Mouse (Mus musculus) heart, embryonic 13.5 days (tissue): ENCODE measurements at regions not wholly inside any gene's neighbourhood (a gene's known extent, or its start where the extent isn't known, plus 50 kb on each side); places are given as distances from the start of the nearest gene placed in this dataset.
A peak's percentile ranks its signal among the peaks of the same experiment; 100 is the strongest.

Experiments used
- ATAC-seq: fragments of 200-750 bp; cut with Nextera tagmentation; 2 replicates; pipeline ENCODE4 v1.8.0; 2017; ENCODE audit warnings: moderate TSS enrichment; ENCODE audit not compliant: insufficient number of reproducible peaks, low FRiP score, low TSS enrichment; ENCODE audit errors: extremely low read depth
- H3K27ac ChIP-seq: fragments of 300-500 bp; sonication (generic); replicated peaks from 2 replicates; pipeline ENCODE4 v1.5.1; 2015; ENCODE audit warnings: moderate library complexity, mild to moderate bottlenecking, inconsistent platforms
- H3K27me3 ChIP-seq: fragments of 300-500 bp; sonication (generic); replicated peaks from 2 replicates; pipeline ENCODE4 v1.6.1; 2015; ENCODE audit warnings: mild to moderate bottlenecking, inconsistent platforms
- H3K36me3 ChIP-seq: fragments of 300-500 bp; sonication (generic); 2 replicates; pipeline ENCODE4 v1.6.1; 2015; ENCODE audit warnings: mild to moderate bottlenecking, inconsistent platforms
- H3K4me1 ChIP-seq: fragments of 300-500 bp; sonication (generic); 2 replicates; pipeline ENCODE4 v1.6.1; 2015; ENCODE audit warnings: inconsistent platforms
- H3K4me2 ChIP-seq: fragments of 300-500 bp; sonication (generic); 2 replicates; pipeline ENCODE4 v1.6.1; 2015; ENCODE audit warnings: inconsistent platforms, mild to moderate bottlenecking, moderate library complexity
- H3K4me3 ChIP-seq: fragments of 300-500 bp; sonication (generic); 2 replicates; pipeline ENCODE4 v1.5.1; 2015; ENCODE audit warnings: moderate library complexity, mild to moderate bottlenecking, inconsistent platforms
- H3K9ac ChIP-seq: fragments of 300-500 bp; sonication (generic); 2 replicates; pipeline ENCODE4 v1.6.1; 2015; ENCODE audit warnings: inconsistent platforms, mild to moderate bottlenecking, moderate library complexity
- H3K9me3 ChIP-seq: fragments of 300-500 bp; sonication (generic); 2 replicates; pipeline ENCODE4 v1.6.1; 2016; ENCODE audit warnings: inconsistent platforms
- WGBS: fragments of 180-500 bp; shearing (Covaris S2); methylation state at CpG from one replicate; pipeline ENCODE4 v1.1.7; 2015; ENCODE audit warnings: mixed read lengths; 5-methylcytosine and 5-hydroxymethylcytosine counted together

DNA sequence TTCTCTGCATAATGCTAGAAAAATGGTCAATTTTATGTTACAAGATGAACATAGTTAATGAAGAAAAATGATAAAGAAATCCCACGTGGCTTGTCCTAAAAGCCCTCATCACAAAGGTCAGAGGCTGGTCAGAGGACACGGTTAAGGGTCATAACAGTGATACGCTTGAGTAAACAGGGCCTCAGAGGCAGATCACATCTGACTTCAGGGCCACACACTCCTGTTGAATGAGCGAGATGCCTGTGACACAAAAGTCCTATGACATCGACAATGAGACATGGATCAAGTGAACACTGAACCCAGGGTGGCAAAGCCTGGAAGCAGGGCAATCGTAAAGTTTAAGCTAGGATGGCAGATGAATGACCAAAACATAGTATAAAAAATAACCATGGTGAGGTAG lies 61.0 kb upstream of the Gm6993 start:
- no peak for ATAC-seq
- H3K27me3 ChIP-seq = no peaks in the 10 kb centered on the region
- no peak overlapping the region for H3K4me2 ChIP-seq
- no peak overlapping the region for H3K27ac ChIP-seq
- no peaks in the 10 kb centered on the region for H3K36me3 ChIP-seq
- peaks cover 14% of the 10 kb centered on the region for H3K4me1 ChIP-seq
- no peaks in the 10 kb centered on the region for H3K9me3 ChIP-seq
- 69% methylated on average over 6 of the region's 6 CpGs for WGBS
- no peak overlapping the region for H3K9ac ChIP-seq
- H3K4me3 ChIP-seq = no peak overlapping the region

DNA sequence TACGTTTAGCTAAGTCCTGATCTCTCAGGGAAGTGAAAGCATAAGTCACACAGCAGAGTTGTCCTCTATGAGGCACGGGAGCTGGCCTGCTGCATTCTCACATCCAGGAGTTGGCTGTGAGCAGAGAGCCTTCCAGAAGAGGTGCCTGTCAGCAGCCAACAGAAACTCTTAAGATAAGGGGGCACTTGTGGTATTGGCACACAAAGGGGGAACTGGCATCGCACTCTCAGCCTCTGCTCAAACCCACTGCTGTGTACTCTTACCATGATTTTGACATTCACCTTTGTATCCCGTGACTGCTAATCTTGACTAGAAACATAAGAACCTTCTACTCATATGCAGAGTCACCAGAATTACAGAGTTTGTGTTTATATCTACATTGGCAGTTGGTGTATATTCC lies 56.9 kb upstream of the Gm6993 start:
- Histone ChIP-seq H3K27me3 (no peaks in the 10 kb centered on the region), H3K4me3 (no peak overlapping the region), H3K9me3 (no peaks in the 10 kb centered on the region), H3K36me3 (no peaks in the 10 kb centered on the region), H3K4me2 (0 out of 2 replicates have a peak overlapping the region, but pooled peaks have one; percentile 5), H3K27ac (peak overlapping the region; percentile 73), H3K4me1 (peaks cover 30% of the 10 kb centered on the region), H3K9ac (no peak overlapping the region; the same call in 1 of the 2 replicates)
- no peak for ATAC-seq
- 24% methylated on average over 4 of the region's 4 CpGs for WGBS

DNA sequence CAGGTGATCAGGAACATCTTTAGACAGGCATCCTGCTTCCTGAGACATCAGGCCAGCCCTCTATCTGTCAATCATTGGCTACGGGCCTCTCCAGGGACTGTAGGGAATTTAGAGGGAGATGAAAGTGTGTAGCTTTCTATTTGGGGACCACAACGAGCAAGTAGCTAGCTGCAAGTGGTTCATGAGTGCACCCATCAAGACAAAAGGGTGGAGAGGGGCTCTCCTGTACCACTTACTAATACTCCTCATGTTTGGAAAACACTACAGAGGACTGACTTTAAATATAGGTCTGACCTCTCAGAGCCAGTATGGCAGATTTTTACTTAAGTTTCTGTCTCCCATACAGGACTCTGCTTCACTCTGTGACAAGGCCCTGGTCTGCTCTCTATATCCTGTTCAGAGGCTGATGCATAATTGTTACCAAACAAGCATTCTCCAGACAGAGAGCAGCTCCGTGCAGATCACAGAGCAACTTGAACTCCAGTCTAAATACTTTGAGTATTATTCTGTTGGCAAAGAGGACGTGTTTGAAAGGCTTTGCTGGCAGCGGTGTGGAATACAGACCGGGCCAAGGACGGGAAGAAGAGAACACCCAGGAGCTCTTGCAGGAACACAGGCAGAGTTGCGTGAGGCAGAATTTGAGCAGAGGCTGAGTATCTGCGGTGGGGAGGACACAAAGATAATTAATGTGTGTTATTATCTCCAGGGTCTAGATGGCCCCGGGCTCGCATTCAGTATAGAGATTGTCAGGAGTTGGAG lies 56.2 kb upstream of the Gm6993 start:
- Histone ChIP-seq H3K9ac (peak overlapping the region; percentile 28; the same call in 1 of the 2 replicates), H3K9me3 (no peaks in the 10 kb centered on the region), H3K27ac (peak overlapping the region; percentile 73), H3K4me2 (0 out of 2 replicates have a peak overlapping the region, but pooled peaks have one; percentile 5), H3K36me3 (no peaks in the 10 kb centered on the region), H3K4me1 (peaks cover 30% of the 10 kb centered on the region), H3K4me3 (no peak overlapping the region), H3K27me3 (no peaks in the 10 kb centered on the region)
- WGBS = 35% methylated on average over 11 of the region's 11 CpGs
- no peak; the same call in 1 of the 2 replicates for ATAC-seq

DNA sequence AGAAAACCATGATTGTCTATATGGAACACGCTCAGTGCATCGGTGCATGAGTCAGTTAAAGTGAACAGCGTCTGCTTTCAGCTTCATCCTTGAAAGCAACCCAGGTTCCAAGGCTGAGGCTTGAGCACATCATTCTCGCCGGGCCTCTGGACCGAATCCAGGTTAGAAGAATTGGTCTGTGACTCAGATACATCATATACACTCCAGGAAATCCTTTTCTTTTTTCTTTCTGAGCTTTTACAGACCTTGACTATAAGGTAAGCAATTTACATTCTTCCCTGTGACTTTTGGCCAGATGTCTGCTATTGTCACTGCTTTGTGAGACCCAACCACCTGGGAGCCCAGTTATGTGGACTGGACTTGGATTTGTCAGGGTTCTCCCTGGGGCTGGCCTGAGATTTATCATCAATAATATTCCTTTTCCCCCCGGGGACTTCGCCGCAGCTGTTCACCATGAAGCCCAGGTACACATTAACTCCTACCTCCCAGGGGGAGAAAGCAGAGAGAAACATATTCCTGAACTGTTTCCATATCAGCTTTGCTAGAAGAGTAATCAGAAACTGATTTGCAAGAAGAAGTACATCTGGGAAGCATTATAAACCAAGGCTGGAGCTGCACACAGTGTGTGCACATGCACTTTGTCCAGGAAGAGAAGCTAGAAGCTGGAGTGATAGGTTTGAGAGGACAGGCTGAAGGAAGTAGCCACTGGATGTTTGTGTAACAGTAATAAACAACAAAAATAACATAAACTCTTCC lies 55.2 kb upstream of the Gm6993 start:
- no peak overlapping the region; the same call in 1 of the 2 replicates for H3K9ac ChIP-seq
- 72% methylated on average over 9 of the region's 9 CpGs for WGBS
- H3K4me1 ChIP-seq = peaks cover 30% of the 10 kb centered on the region
- H3K9me3 ChIP-seq = no peaks in the 10 kb centered on the region
- ATAC-seq = no peak
- no peak overlapping the region for H3K4me2 ChIP-seq
- H3K36me3 ChIP-seq = no peaks in the 10 kb centered on the region
- H3K27me3 ChIP-seq = no peaks in the 10 kb centered on the region
- H3K27ac ChIP-seq = peak overlapping the region; percentile 73; the same call in 1 of the 2 replicates
- no peak overlapping the region for H3K4me3 ChIP-seq

DNA sequence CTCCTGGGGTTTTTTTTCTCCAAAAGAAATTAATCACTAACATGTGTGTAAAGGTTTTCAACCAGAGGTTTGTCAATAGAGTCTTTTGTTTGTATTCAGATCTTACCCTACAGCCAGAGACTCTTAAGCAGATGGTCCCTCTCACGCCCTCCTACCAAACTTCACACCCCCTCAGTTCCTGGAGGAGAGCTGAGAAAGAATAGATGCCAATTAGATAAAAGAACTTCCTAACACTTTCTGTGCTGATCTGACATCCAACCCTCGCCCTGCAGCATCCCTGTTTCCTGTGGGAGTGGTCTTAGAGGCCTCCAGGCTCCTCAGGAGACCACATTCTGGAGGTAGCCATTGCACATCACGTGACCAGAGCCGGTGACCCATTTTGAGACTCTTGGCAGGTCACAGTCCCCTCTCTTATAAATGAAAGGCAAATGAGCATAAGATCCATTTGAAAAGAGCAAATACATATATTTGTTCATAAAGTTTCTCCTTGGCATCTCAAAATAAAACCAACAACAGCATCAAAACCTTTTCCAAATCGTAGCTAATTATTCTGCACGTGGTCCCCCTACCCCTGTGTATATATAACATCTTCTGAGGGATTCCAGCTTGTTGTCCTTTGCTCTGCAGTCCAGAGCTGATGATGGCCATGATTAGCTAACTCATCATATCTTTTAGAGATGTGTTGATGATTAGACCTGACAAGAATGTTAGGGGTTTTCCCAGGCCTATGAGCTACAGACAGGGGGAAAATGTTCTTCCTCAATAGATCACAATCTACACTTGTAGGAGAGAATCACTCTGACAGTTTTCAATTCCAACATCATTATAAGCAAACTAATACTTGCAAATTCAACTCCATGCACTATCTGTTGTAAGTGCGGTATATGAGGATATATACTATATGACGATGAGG lies 54.4 kb upstream of the Gm6993 start:
- no peaks in the 10 kb centered on the region for H3K27me3 ChIP-seq
- no peak overlapping the region for H3K4me2 ChIP-seq
- no peaks in the 10 kb centered on the region for H3K36me3 ChIP-seq
- peaks cover 37% of the 10 kb centered on the region for H3K4me1 ChIP-seq
- H3K27ac ChIP-seq = no peak overlapping the region
- H3K9ac ChIP-seq = no peak overlapping the region; the same call in 1 of the 2 replicates
- ATAC-seq = no peak
- H3K9me3 ChIP-seq = no peaks in the 10 kb centered on the region
- 74% methylated on average over 8 of the region's 8 CpGs for WGBS
- H3K4me3 ChIP-seq = no peak overlapping the region

DNA sequence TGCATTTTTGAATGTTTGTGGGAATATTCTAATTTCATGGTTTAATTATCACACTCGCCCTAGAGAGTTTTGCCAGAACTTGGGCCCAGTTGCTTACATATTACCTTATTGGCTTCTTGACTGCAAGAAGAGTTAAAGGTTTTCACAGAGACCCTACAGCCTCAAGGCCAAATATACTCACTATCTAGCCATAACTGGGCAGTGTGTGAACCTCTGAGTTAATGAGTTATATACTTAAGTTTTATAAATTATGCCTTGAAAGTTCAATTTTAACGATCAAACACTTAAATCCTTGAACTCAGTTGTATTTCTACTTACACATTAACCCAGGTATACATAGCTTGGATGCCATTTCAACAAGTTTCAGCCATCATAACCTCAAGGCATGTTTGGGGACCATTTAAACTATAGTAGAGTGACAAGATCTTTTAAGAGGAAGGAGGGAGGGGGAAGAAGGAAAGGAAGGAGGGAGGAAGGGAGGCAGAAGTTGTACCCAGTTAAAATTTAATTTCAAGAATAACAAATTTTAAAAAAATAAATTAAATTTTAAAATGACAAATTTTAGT lies 52.5 kb upstream of the Gm6993 start:
- no peak for ATAC-seq
- no peaks in the 10 kb centered on the region for H3K27me3 ChIP-seq
- H3K4me1 ChIP-seq = peaks cover 46% of the 10 kb centered on the region
- WGBS = 75% methylated on average over 2 of the region's 2 CpGs
- H3K9me3 ChIP-seq = no peaks in the 10 kb centered on the region
- H3K4me2 ChIP-seq = no peak overlapping the region
- H3K4me3 ChIP-seq = no peak overlapping the region
- H3K27ac ChIP-seq = no peak overlapping the region
- no peak overlapping the region for H3K9ac ChIP-seq
- H3K36me3 ChIP-seq = no peaks in the 10 kb centered on the region

DNA sequence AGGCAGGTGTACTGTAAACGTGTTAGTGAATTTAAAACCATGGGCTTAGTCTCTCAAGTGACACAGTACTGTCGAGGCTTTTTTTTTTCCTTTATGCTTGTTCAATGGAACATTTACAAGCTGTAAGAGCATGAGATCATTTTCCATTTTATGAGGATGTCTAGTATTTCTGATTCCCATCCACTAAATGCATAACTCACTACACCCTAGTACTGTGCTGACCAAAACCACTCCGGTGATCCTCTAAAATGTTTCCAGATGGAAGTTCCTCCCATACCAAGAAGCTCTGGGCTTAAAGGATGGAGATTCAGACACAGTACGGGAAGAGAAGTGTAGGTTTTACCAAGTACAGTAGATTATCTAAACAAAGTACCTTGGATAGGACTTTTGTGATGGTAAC lies 50.3 kb upstream of the Gm6993 start:
- 81% methylated on average over 4 of the region's 4 CpGs for WGBS
- no peak overlapping the region for H3K4me3 ChIP-seq
- no peak for ATAC-seq
- H3K27me3 ChIP-seq = no peaks in the 10 kb centered on the region
- H3K4me2 ChIP-seq = no peak overlapping the region
- no peak overlapping the region for H3K9ac ChIP-seq
- H3K27ac ChIP-seq = peak overlapping the region; percentile 20; the same call in 1 of the 2 replicates
- no peaks in the 10 kb centered on the region for H3K9me3 ChIP-seq
- H3K4me1 ChIP-seq = peaks cover 25% of the 10 kb centered on the region
- no peaks in the 10 kb centered on the region for H3K36me3 ChIP-seq
